Mouse (Mus musculus): ENCODE measurements around the gene Patl1. TPM values are rescaled to one million over a fixed set of nuclear protein-coding genes. Genes with fewer than 3 reads are reported as not detected.
"Not testable (repeated sequence)": the region's sequence is repeated elsewhere in the genome, so short reads cannot be mapped to it uniquely, and the experiment has no call there.

Patl1 gene
- polyA plus RNA-seq (2015; fragmentation: Nextera tagmentation; extraction: Ambion mirVana), result 15.8 and 18.3 TPM in 2 replicates

- Histone ChIP-seq H3K4me2 (peak within 1 kb of the TSS; percentile 84), H3K36me3 (peaks cover 12% of the 10 kb centered on the region; the same call in 1 of the 2 replicates), H3K9me3 (no peaks in the 10 kb centered on the region), H3K9ac (peak within 1 kb of the TSS; percentile 87), H3K27ac (replicated peaks) (peak within 1 kb of the TSS; percentile 93), H3K4me1 (replicated peaks) (peaks cover 40% of the 10 kb centered on the region), H3K27me3 (no peaks in the 10 kb centered on the region), H3K4me3 (peak within 1 kb of the TSS; percentile 93)
- WGBS, result under 1% methylated on average over 53 of the region's 53 CpGs
- ATAC-seq (ENCODE audit: low read depth), result peak; percentile 97
These were observed at the start of gene Patl1 for GRCm38 (mm10) chr19:11912037-11912532. Patl1 (plus strand) TSS chr19:11912399.

DNA sequence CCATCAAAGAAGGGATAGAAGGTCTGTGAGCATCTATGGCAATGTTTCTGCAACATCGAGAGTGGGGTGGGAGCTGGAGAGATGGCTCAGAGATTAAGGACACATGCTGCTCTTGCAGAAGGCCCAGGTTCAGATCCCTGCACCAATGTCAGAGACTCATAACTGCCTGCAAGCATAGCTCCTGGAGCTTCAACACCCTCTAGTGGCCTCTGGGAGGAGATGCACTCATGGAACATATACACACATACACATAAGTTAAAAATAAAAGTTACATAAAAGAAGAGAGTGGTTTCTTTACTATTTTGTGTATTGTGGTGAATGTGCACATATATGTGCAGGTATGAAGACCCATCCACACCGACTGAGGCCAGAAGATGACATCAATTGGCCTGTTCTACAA, 44.4 kb upstream of the Patl1 start:
- H3K27me3 ChIP-seq, result no peaks in the 10 kb centered on the region
- H3K9ac ChIP-seq, result no peak overlapping the region
- WGBS, result 88% methylated on average over 2 of the region's 2 CpGs
- H3K27ac ChIP-seq (replicated peaks), result no peak overlapping the region
- H3K36me3 ChIP-seq, result no peaks in the 10 kb centered on the region
- H3K4me2 ChIP-seq, result no peak overlapping the region
- no peaks in the 10 kb centered on the region for H3K4me1 ChIP-seq (replicated peaks)
- no peak overlapping the region for H3K4me3 ChIP-seq
- ATAC-seq (ENCODE audit: low read depth), result no peak
- no peaks in the 10 kb centered on the region for H3K9me3 ChIP-seq

- no peak within 1 kb of the TSS for H3K27ac ChIP-seq (replicated peaks)
- no peaks in the 10 kb centered on the region for H3K4me1 ChIP-seq (replicated peaks)
- H3K36me3 ChIP-seq, result no peaks in the 10 kb centered on the region
- H3K4me3 ChIP-seq, result no peak within 1 kb of the TSS
- ATAC-seq (ENCODE audit: low read depth), result no peak
- no peaks in the 10 kb centered on the region for H3K9me3 ChIP-seq
- H3K4me2 ChIP-seq, result no peak within 1 kb of the TSS
- no peaks in the 10 kb centered on the region for H3K27me3 ChIP-seq
- 52% methylated on average over 1 of the region's 1 CpGs for WGBS
- no peak within 1 kb of the TSS for H3K9ac ChIP-seq
These were observed 37.2 kb upstream of the Patl1 start, which contains the start of gene Olfr1419 for GRCm38 (mm10) chr19:11875006-11875405. Olfr1419 (minus strand) TSS chr19:11875106.

DNA sequence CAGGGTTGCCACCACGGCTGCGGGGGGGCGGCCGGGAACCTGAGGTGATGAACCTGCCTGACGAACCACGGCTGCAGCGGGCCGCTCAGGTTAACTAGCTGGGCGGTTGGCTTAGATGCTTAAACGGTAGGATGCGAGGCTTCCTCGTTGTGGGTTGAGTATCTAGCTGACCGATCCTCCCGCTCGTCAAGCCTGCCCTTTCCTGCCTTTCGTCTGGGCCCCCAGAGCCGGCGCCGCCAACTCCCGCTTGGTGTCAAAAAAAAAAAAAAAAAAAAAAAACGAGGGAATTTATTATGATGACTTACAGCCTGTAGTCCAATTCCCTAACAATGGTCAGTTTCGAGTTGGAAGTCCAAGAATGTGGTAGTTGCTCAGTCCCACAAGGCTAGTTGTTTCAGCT, 33.8 kb upstream of the Patl1 start:
- ATAC-seq (ENCODE audit: low read depth); H3K4me2 ChIP-seq; H3K4me1 ChIP-seq (replicated peaks); H3K27me3 ChIP-seq; H3K27ac ChIP-seq (replicated peaks); H3K4me3 ChIP-seq; H3K36me3 ChIP-seq; H3K9ac ChIP-seq; H3K9me3 ChIP-seq: not testable (repeated sequence)
- WGBS, result 63% methylated on average over 22 of the region's 22 CpGs

GRCm38 (mm10) chr19:11886265-11886664, 25.9 kb upstream of the Patl1 start, which contains the start of gene Olfr1420:
Olfr1420 (plus strand) TSS chr19:11886565.
- 59% methylated on average over 1 of the region's 1 CpGs for WGBS
- no peaks in the 10 kb centered on the region for H3K9me3 ChIP-seq
- H3K27ac ChIP-seq (replicated peaks), result no peak within 1 kb of the TSS
- H3K4me2 ChIP-seq, result no peak within 1 kb of the TSS
- H3K4me1 ChIP-seq (replicated peaks), result no peaks in the 10 kb centered on the region
- H3K9ac ChIP-seq, result no peak within 1 kb of the TSS
- H3K36me3 ChIP-seq, result no peaks in the 10 kb centered on the region
- no peaks in the 10 kb centered on the region for H3K27me3 ChIP-seq
- no peak for ATAC-seq (ENCODE audit: low read depth)
- H3K4me3 ChIP-seq, result no peak within 1 kb of the TSS

- Histone ChIP-seq H3K4me3 (peak overlapping the region; percentile 93), H3K36me3 (peaks cover 9% of the 10 kb centered on the region; the same call in 1 of the 2 replicates), H3K27ac (replicated peaks) (peak overlapping the region; percentile 93; the same call in 1 of the 2 replicates), H3K27me3 (no peaks in the 10 kb centered on the region), H3K9me3 (no peaks in the 10 kb centered on the region), H3K4me1 (replicated peaks) (peaks cover 33% of the 10 kb centered on the region), H3K4me2 (peak overlapping the region; percentile 84), H3K9ac (peak overlapping the region; percentile 87)
- ATAC-seq (ENCODE audit: low read depth), result no peak
- 94% methylated on average over 5 of the region's 5 CpGs for WGBS
These were observed 1.2 kb upstream of the Patl1 start for GRCm38 (mm10) chr19:11911021-11911420.

DNA sequence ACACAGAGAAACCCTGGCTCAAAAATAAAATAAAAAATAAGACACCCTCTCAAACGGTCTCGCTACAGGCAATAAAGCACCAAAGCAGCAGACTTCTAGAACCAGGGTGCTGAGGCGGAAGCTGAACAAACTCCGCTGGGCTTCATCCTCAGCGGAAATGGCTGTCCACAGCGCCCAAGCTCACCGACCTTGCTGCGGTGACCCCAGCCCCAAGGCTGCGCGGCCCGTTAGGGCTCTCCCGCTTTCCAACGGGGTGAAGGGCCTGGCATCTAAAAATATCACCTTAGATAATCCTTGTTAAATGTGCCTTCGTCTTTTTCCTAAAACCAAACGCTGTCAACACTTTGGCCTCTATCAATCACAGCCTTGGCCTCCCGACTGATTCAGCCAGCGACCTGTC, 596 bp upstream of the Patl1 start:
- peaks cover 12% of the 10 kb centered on the region; the same call in 1 of the 2 replicates for H3K36me3 ChIP-seq
- H3K4me1 ChIP-seq (replicated peaks), result peaks cover 38% of the 10 kb centered on the region
- ATAC-seq (ENCODE audit: low read depth), result peak; percentile 58
- 4% methylated on average over 17 of the region's 17 CpGs for WGBS
- no peaks in the 10 kb centered on the region for H3K9me3 ChIP-seq
- peak overlapping the region; percentile 87 for H3K9ac ChIP-seq
- H3K27ac ChIP-seq (replicated peaks), result peak overlapping the region; percentile 93
- H3K4me2 ChIP-seq, result peak overlapping the region; percentile 84
- H3K4me3 ChIP-seq, result peak overlapping the region; percentile 93
- no peaks in the 10 kb centered on the region for H3K27me3 ChIP-seq

GRCm38 (mm10) chr19:11912533-11913121, 428 bp downstream of the Patl1 start:
- peak; percentile 52; the same call in 1 of the 2 replicates for ATAC-seq (ENCODE audit: low read depth)
- H3K4me1 ChIP-seq (replicated peaks), result peaks cover 40% of the 10 kb centered on the region
- H3K27ac ChIP-seq (replicated peaks), result peak overlapping the region; percentile 93
- H3K9me3 ChIP-seq, result no peaks in the 10 kb centered on the region
- H3K27me3 ChIP-seq, result no peaks in the 10 kb centered on the region
- H3K4me2 ChIP-seq, result peak overlapping the region; percentile 84
- H3K9ac ChIP-seq, result peak overlapping the region; percentile 87
- H3K36me3 ChIP-seq, result peaks cover 16% of the 10 kb centered on the region
- under 1% methylated on average over 54 of the region's 54 CpGs for WGBS
- H3K4me3 ChIP-seq, result peak overlapping the region; percentile 93

GRCm38 (mm10) chr19:11915804-11916203, 3.6 kb downstream of the Patl1 start:
- Histone ChIP-seq H3K27ac (replicated peaks) (no peak overlapping the region), H3K4me2 (no peak overlapping the region), H3K9ac (no peak overlapping the region), H3K36me3 (peaks cover 30% of the 10 kb centered on the region), H3K9me3 (no peaks in the 10 kb centered on the region), H3K27me3 (no peaks in the 10 kb centered on the region), H3K4me1 (replicated peaks) (peaks cover 40% of the 10 kb centered on the region), H3K4me3 (no peak overlapping the region)
- 45% methylated on average over 2 of the region's 2 CpGs for whole genome bisulfite sequencing
- no peak for ATAC-seq (ENCODE audit: low read depth)

GRCm38 (mm10) chr19:11922068-11922467, 9.9 kb downstream of the Patl1 start:
- Histone ChIP-seq H3K9me3 (no peaks in the 10 kb centered on the region), H3K27ac (replicated peaks) (no peak overlapping the region), H3K36me3 (peaks cover 70% of the 10 kb centered on the region), H3K9ac (no peak overlapping the region), H3K27me3 (no peaks in the 10 kb centered on the region), H3K4me1 (replicated peaks) (no peaks in the 10 kb centered on the region), H3K4me3 (no peak overlapping the region), H3K4me2 (no peak overlapping the region)
- no peak for ATAC-seq (ENCODE audit: low read depth)
- WGBS, result 97% methylated on average over 1 of the region's 1 CpGs

- not testable (repeated sequence) for H3K9me3 ChIP-seq; H3K9ac ChIP-seq; H3K27me3 ChIP-seq; ATAC-seq (ENCODE audit: low read depth); H3K4me1 ChIP-seq (replicated peaks); H3K4me2 ChIP-seq; H3K4me3 ChIP-seq; H3K27ac ChIP-seq (replicated peaks)
- WGBS, result 92% methylated on average over 2 of the region's 2 CpGs
- H3K36me3 ChIP-seq, result peaks cover 71% of the 10 kb centered on the region
These were observed 10.3 kb downstream of the Patl1 start for GRCm38 (mm10) chr19:11922515-11922914.

DNA sequence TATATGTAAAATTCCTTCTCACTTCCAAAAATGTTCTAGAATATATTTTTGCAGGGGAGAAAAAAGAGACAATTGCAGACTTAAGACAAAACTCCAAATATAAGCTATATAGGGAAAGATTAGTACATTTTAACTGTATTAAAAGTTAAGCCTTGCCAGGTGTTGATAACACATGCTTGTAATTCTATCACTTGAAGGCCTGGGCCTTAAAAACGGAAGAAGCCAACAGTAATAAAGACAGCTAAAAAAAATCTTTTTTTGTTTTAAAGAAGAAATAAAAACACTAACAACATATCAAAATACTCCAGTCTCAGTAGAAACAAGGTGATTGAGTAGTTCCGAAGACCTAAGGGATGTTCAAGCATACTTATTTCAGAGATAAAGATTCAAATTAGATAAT, 14.2 kb downstream of the Patl1 start:
- Histone ChIP-seq H3K27ac (replicated peaks) (no peak overlapping the region), H3K36me3 (peaks cover 87% of the 10 kb centered on the region), H3K9ac (no peak overlapping the region), H3K4me3 (no peak overlapping the region), H3K4me2 (no peak overlapping the region), H3K27me3 (no peaks in the 10 kb centered on the region), H3K9me3 (no peaks in the 10 kb centered on the region), H3K4me1 (replicated peaks) (no peaks in the 10 kb centered on the region)
- WGBS, result 93% methylated on average over 2 of the region's 2 CpGs
- no peak for ATAC-seq (ENCODE audit: low read depth)
